Mouse (Mus musculus) thymus, postnatal 10 days (tissue): ENCODE data around the gene Prkag2.

Experiments
- DNase-seq, 2 experiments: peaks; one replicate each; pipeline ENCODE4 v3.0.0; 2021; ENCODE audit warnings: low spot score in 2 of 2

Prkag2 gene

GRCm38 (mm10) chr5:24916511-24916910 lies 183.9 kb downstream of the Prkag2 start:
- no peak for DNase-seq

GRCm38 (mm10) chr5:24915119-24915518 lies 185.3 kb downstream of the Prkag2 start:
- DNase-seq, result no peak

- DNase-seq, result no peak
These were observed 186.8 kb downstream of the Prkag2 start for GRCm38 (mm10) chr5:24913656-24914055.

- peak; percentile 74 to 75 for DNase-seq
These were observed 191.4 kb downstream of the Prkag2 start for GRCm38 (mm10) chr5:24908820-24909716.

GRCm38 (mm10) chr5:24908141-24908819 lies 192.2 kb downstream of the Prkag2 start:
- DNase-seq, result peak; percentile 92 to 93

- peak in 1 of 2 experiments; percentile 29 for DNase-seq
These were observed 192.7 kb downstream of the Prkag2 start for GRCm38 (mm10) chr5:24907737-24908136.

- no peak for DNase-seq
These were observed 193.6 kb downstream of the Prkag2 start for GRCm38 (mm10) chr5:24906844-24907243.

- DNase-seq, result no peak
These were observed 195.5 kb downstream of the Prkag2 start for GRCm38 (mm10) chr5:24904941-24905340.

GRCm38 (mm10) chr5:24904423-24904822 lies 196.0 kb downstream of the Prkag2 start:
- DNase-seq, result no peak

GRCm38 (mm10) chr5:24904001-24904400 lies 196.4 kb downstream of the Prkag2 start:
- no peak for DNase-seq

- peak in 1 of 2 experiments; percentile 50 for DNase-seq
These were observed 197.6 kb downstream of the Prkag2 start for GRCm38 (mm10) chr5:24902835-24903234.

- DNase-seq, result no peak
These were observed 204.8 kb downstream of the Prkag2 start for GRCm38 (mm10) chr5:24895606-24896005.

GRCm38 (mm10) chr5:24894814-24895213 lies 205.6 kb downstream of the Prkag2 start:
- peak in 1 of 2 experiments; percentile 17 for DNase-seq

- no peak for DNase-seq
These were observed 208.0 kb downstream of the Prkag2 start for GRCm38 (mm10) chr5:24892461-24892860.

- DNase-seq, result no peak
These were observed 210.6 kb downstream of the Prkag2 start for GRCm38 (mm10) chr5:24889860-24890259.

GRCm38 (mm10) chr5:24888874-24889591 lies 211.4 kb downstream of the Prkag2 start:
- DNase-seq, result no peak

- DNase-seq, result no peak
These were observed 213.2 kb downstream of the Prkag2 start for GRCm38 (mm10) chr5:24887271-24887670.

- no peak for DNase-seq
These were observed 221.7 kb downstream of the Prkag2 start for GRCm38 (mm10) chr5:24878713-24879112.

- DNase-seq, result no peak
These were observed 222.4 kb downstream of the Prkag2 start for GRCm38 (mm10) chr5:24877836-24878624.

GRCm38 (mm10) chr5:24876653-24877052 lies 223.8 kb downstream of the Prkag2 start:
- no peak for DNase-seq

GRCm38 (mm10) chr5:24874111-24874510 lies 226.3 kb downstream of the Prkag2 start:
- DNase-seq, result no peak
